Mouse (Mus musculus): ENCODE results near the gene Ccdc63.

- TF ChIP-seq CTCF (IDR thresholded peaks at IDR 0.05; ENCODE audit: control insufficient read depth, insufficient read depth, insufficient read length) (no peak), MAX (IDR thresholded peaks at IDR 0.05) (peak; percentile 5), MYOG (IDR thresholded peaks at IDR 0.05; ENCODE audit: control insufficient read depth, extremely low read depth, insufficient read length) (no peak)
These were observed 26.1 kb upstream of the Ccdc63 start for GRCm38 (mm10) chr5:122166636-122167161.
